20 mouse cellular contexts compared by ENCODE assay signal in the genomic region with DNA sequence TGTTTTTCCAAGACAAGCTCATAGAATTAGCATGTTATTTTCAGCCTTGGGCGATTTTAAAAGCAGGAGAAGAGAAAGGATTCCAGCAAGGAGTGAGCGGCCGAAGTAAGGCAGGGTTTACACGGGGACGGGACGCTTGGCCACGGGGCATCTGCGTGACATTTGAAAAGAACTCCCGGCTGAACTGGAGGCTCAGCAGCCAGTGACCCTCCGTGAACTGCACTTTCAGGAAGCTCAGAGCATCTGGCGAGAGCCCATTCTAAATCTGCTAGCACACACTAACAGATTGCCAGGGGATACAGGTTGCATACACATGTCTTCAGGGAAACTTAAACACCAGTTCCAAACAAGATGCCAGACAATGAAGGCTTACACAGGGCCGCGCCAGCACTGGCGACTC. TPM values are rescaled to one million over a fixed set of nuclear protein-coding genes. Genes with fewer than 3 reads are reported as not detected.
DNase-seq lines count a peak whose midpoint lies in the region; ATAC-seq lines count a peak whose summit lies in the region.
"Had no signal": no experiment of that assay in that cellular context is flagged by ENCODE, and none has a peak within 500 bp of the region (broad histone marks: within the 10 kb centered on the region; RNA-seq: fewer than 3 reads in every experiment).

No protein-coding gene starts in this region.

- H3K4me1 ChIP-seq in midbrain, embryonic 12.5 days, result peaks cover 9% of the 10 kb centered on the region
- H3K4me1 ChIP-seq in midbrain, embryonic 15.5 days, result no peaks in the 10 kb centered on the region
- H3K4me1 ChIP-seq: heart, embryonic 15.5 days had no signal

- DNase-seq in gastrocnemius, adult 18-20 months (ENCODE audit: low spot score), result peak; percentile 22
- no peak for DNase-seq in gastrocnemius, adult 8-10 months (ENCODE audit: low spot score in 2 of 2)
- DNase-seq in gastrocnemius, postnatal 14 days, result peak; percentile 16
- peak; percentile 39 for DNase-seq in skeletal muscle tissue, adult 2 months (ENCODE audit: low read depth, low spot score)
- DNase-seq in urinary bladder, postnatal 25 days (ENCODE audit: low spot score), result no peak
- DNase-seq: adrenal gland, postnatal 14 days; cerebellum, adult 2 months; kidney, adult 2 months; lung, adult 18-20 months; thymus, postnatal 25 days had no signal

- H3K27me3 ChIP-seq in midbrain, embryonic 12.5 days, result no peaks in the 10 kb centered on the region
- H3K27me3 ChIP-seq in midbrain, embryonic 15.5 days (replicated peaks), result no peaks in the 10 kb centered on the region
- H3K27me3 ChIP-seq: heart, embryonic 15.5 days; hindbrain, embryonic 13.5 days; limb, embryonic 15.5 days had no signal

- H3K4me3 ChIP-seq in midbrain, embryonic 12.5 days, result no peak overlapping the region
- no peak overlapping the region for H3K4me3 ChIP-seq in midbrain, embryonic 15.5 days
- H3K4me3 ChIP-seq: heart, embryonic 15.5 days; hindbrain, embryonic 13.5 days; limb, embryonic 15.5 days had no signal

- peak overlapping the region; percentile 14; the same call in 1 of the 2 replicates for H3K4me2 ChIP-seq in midbrain, embryonic 12.5 days (replicated peaks)
- H3K4me2 ChIP-seq in midbrain, embryonic 15.5 days, result no peak overlapping the region
- H3K4me2 ChIP-seq: heart, embryonic 15.5 days; hindbrain, embryonic 13.5 days; limb, embryonic 15.5 days had no signal

- H3K27ac ChIP-seq in midbrain, embryonic 12.5 days (replicated peaks), result no peak overlapping the region
- H3K27ac ChIP-seq in midbrain, embryonic 15.5 days, result no peak overlapping the region
- H3K27ac ChIP-seq: heart, embryonic 15.5 days; hindbrain, embryonic 13.5 days; limb, embryonic 15.5 days had no signal

- no peaks in the 10 kb centered on the region for H3K36me3 ChIP-seq in midbrain, embryonic 12.5 days
- no peaks in the 10 kb centered on the region for H3K36me3 ChIP-seq in midbrain, embryonic 15.5 days (replicated peaks)
- H3K36me3 ChIP-seq: heart, embryonic 15.5 days; hindbrain, embryonic 13.5 days; limb, embryonic 15.5 days had no signal

- H3K9me3 ChIP-seq in midbrain, embryonic 12.5 days, result no peaks in the 10 kb centered on the region
- H3K9me3 ChIP-seq in midbrain, embryonic 15.5 days, result no peaks in the 10 kb centered on the region
- H3K9me3 ChIP-seq: heart, embryonic 15.5 days; hindbrain, embryonic 13.5 days; limb, embryonic 15.5 days had no signal

- ATAC-seq in midbrain, embryonic 12.5 days (ENCODE audit: low FRiP score, low read depth), result no peak
- ATAC-seq in midbrain, embryonic 15.5 days (replicated peaks), result no peak
- no peak for ATAC-seq in megakaryocyte, adult 5-6 weeks (ENCODE audit: poor library complexity, severe bottlenecking)

- WGBS in midbrain, embryonic 12.5 days, result 52% methylated on average over 14 of the region's 14 CpGs
- 48% methylated on average over 14 of the region's 14 CpGs for WGBS in midbrain, embryonic 15.5 days

- intact Hi-C loops in gastrocnemius, postnatal 14 days (cut with DNase I; ENCODE audit: low total_unique reads), result no loop called here

- no peak overlapping the region for H3K9ac ChIP-seq in midbrain, embryonic 12.5 days (replicated peaks)
- no peak overlapping the region for H3K9ac ChIP-seq in midbrain, embryonic 15.5 days
- H3K9ac ChIP-seq: heart, embryonic 15.5 days; hindbrain, embryonic 13.5 days; limb, embryonic 15.5 days had no signal

RNA-seq across cellular contexts. Expression of a gene that starts 6.7 kb away (rescaled TPM):
- total RNA-seq in gastrocnemius, adult 18-20 months (2021), result not detected
- total RNA-seq in gastrocnemius, adult 8-10 months (2022), result not detected
- polyA plus RNA-seq in midbrain, embryonic 12.5 days (2016; fragmentation: Nextera tagmentation; extraction: Ambion mirVana), result not detected in 2 replicates
- not detected in 2 replicates for polyA plus RNA-seq in midbrain, embryonic 15.5 days (2015; fragmentation: Nextera tagmentation; extraction: Ambion mirVana)
- total RNA-seq in gastrocnemius, postnatal 14 days (2021), result not detected
- total RNA-seq in megakaryocyte, adult 5-6 weeks (2015), result not detected in 2 replicates
- total RNA-seq in megakaryocyte, adult 5-6 weeks (2017), result not detected in 2 replicates
- total RNA-seq: adrenal gland, postnatal 14 days; CH12.LX; common myeloid progenitor, adult 5-6 weeks; megakaryocyte progenitor cell, adult 5-6 weeks had no signal
- polyA plus RNA-seq: cerebellum, adult 2 months; heart, embryonic 15.5 days; hindbrain, embryonic 13.5 days; kidney, adult 2 months; large intestine, adult 2 months; limb, embryonic 15.5 days had no signal

RNA-seq across cellular contexts. Expression of a gene that starts 28.1 kb away (rescaled TPM):
- total RNA-seq in gastrocnemius, adult 18-20 months (2021), result not detected
- total RNA-seq in gastrocnemius, adult 8-10 months (2022), result not detected
- not detected in 2 replicates for polyA plus RNA-seq in midbrain, embryonic 12.5 days (2016; fragmentation: Nextera tagmentation; extraction: Ambion mirVana)
- 0.05 TPM in 1 of 2 replicates, not detected in the other for polyA plus RNA-seq in midbrain, embryonic 15.5 days (2015; fragmentation: Nextera tagmentation; extraction: Ambion mirVana)
- not detected for total RNA-seq in gastrocnemius, postnatal 14 days (2021)
- not detected in 2 replicates for total RNA-seq in megakaryocyte, adult 5-6 weeks (2015)
- total RNA-seq in megakaryocyte, adult 5-6 weeks (2017), result not detected in 2 replicates
- total RNA-seq: adrenal gland, postnatal 14 days; CH12.LX; common myeloid progenitor, adult 5-6 weeks; megakaryocyte progenitor cell, adult 5-6 weeks had no signal
- polyA plus RNA-seq: cerebellum, adult 2 months; heart, embryonic 15.5 days; hindbrain, embryonic 13.5 days; kidney, adult 2 months; large intestine, adult 2 months; limb, embryonic 15.5 days had no signal

RNA-seq across cellular contexts. Expression of a gene that starts 43.6 kb away (rescaled TPM):
- total RNA-seq in gastrocnemius, adult 18-20 months (2021), result not detected
- total RNA-seq in gastrocnemius, adult 8-10 months (2022), result not detected
- not detected in 2 replicates for polyA plus RNA-seq in midbrain, embryonic 12.5 days (2016; fragmentation: Nextera tagmentation; extraction: Ambion mirVana)
- polyA plus RNA-seq in midbrain, embryonic 15.5 days (2015; fragmentation: Nextera tagmentation; extraction: Ambion mirVana), result not detected in 2 replicates
- not detected for total RNA-seq in gastrocnemius, postnatal 14 days (2021)
- total RNA-seq in megakaryocyte, adult 5-6 weeks (2015), result not detected in 2 replicates
- total RNA-seq in megakaryocyte, adult 5-6 weeks (2017), result not detected in 2 replicates
- total RNA-seq: adrenal gland, postnatal 14 days; CH12.LX; common myeloid progenitor, adult 5-6 weeks; megakaryocyte progenitor cell, adult 5-6 weeks had no signal
- polyA plus RNA-seq: cerebellum, adult 2 months; heart, embryonic 15.5 days; hindbrain, embryonic 13.5 days; kidney, adult 2 months; large intestine, adult 2 months; limb, embryonic 15.5 days had no signal

RNA-seq across cellular contexts. Expression of a gene that starts 45.4 kb away (rescaled TPM):
- total RNA-seq in gastrocnemius, adult 18-20 months (2021), result not detected
- total RNA-seq in gastrocnemius, adult 8-10 months (2022), result not detected
- polyA plus RNA-seq in midbrain, embryonic 12.5 days (2016; fragmentation: Nextera tagmentation; extraction: Ambion mirVana), result not detected in 2 replicates
- polyA plus RNA-seq in midbrain, embryonic 15.5 days (2015; fragmentation: Nextera tagmentation; extraction: Ambion mirVana), result not detected in 2 replicates
- not detected for total RNA-seq in gastrocnemius, postnatal 14 days (2021)
- not detected in 2 replicates for total RNA-seq in megakaryocyte, adult 5-6 weeks (2015)
- not detected in 2 replicates for total RNA-seq in megakaryocyte, adult 5-6 weeks (2017)
- total RNA-seq: adrenal gland, postnatal 14 days; CH12.LX; common myeloid progenitor, adult 5-6 weeks; megakaryocyte progenitor cell, adult 5-6 weeks had no signal
- polyA plus RNA-seq: cerebellum, adult 2 months; heart, embryonic 15.5 days; hindbrain, embryonic 13.5 days; kidney, adult 2 months; large intestine, adult 2 months; limb, embryonic 15.5 days had no signal

RNA-seq across cellular contexts. Expression of a gene that starts 58.2 kb away (rescaled TPM):
- total RNA-seq in gastrocnemius, adult 18-20 months (2021), result not detected
- not detected for total RNA-seq in gastrocnemius, adult 8-10 months (2022)
- not detected in 2 replicates for polyA plus RNA-seq in midbrain, embryonic 12.5 days (2016; fragmentation: Nextera tagmentation; extraction: Ambion mirVana)
- polyA plus RNA-seq in midbrain, embryonic 15.5 days (2015; fragmentation: Nextera tagmentation; extraction: Ambion mirVana), result not detected in 2 replicates
- total RNA-seq in gastrocnemius, postnatal 14 days (2021), result not detected
- total RNA-seq in megakaryocyte, adult 5-6 weeks (2015), result not detected in 2 replicates
- not detected in 2 replicates for total RNA-seq in megakaryocyte, adult 5-6 weeks (2017)
- total RNA-seq: adrenal gland, postnatal 14 days; CH12.LX; common myeloid progenitor, adult 5-6 weeks; megakaryocyte progenitor cell, adult 5-6 weeks had no signal
- polyA plus RNA-seq: heart, embryonic 15.5 days; hindbrain, embryonic 13.5 days; kidney, adult 2 months; large intestine, adult 2 months had no signal

Comparison
In these comparisons a context has a peak if more than half of its experiments do, and no peak if none do; other contexts are left out.
1. DNase-seq: peak in gastrocnemius, adult 18-20 months (single experiment), gastrocnemius, postnatal 14 days (single experiment) and skeletal muscle tissue, adult 2 months (single experiment); none in gastrocnemius, adult 8-10 months (0 of 2) and urinary bladder, postnatal 25 days (single experiment).